Mouse (Mus musculus) lung, adult 2 months (tissue): Measurements from ENCODE around the gene Rufy4. TPM values are rescaled to one million over a fixed set of nuclear protein-coding genes. Genes with fewer than 3 reads are reported as not detected.

Source experiments
- DNase-seq: peaks from one replicate; pipeline ENCODE4 v3.0.0; 2022
- H3K4me1 ChIP-seq: fragments of 200-500 bp; 2 replicates; pipeline ENCODE4 v1.6.1; 2011; ENCODE audit warnings: low read length; ENCODE audit not compliant: control insufficient read depth, insufficient read depth
- H3K4me3 ChIP-seq: fragments of 200-500 bp; replicated peaks from 2 replicates; pipeline ENCODE3; 2011; ENCODE audit warnings: low read depth, mild to moderate bottlenecking, control low read depth, low read length; ENCODE audit errors: extremely low read depth
- CTCF ChIP-seq: fragments of 200-500 bp; IDR thresholded peaks from 2 replicates; pipeline ENCODE4 v1.5.1; 2011; ENCODE audit warnings: mild to moderate bottlenecking, low read length, control low read depth; ENCODE audit not compliant: insufficient read depth
- POLR2A ChIP-seq: fragments of 200-500 bp; IDR thresholded peaks from 2 replicates; pipeline ENCODE4 v1.6.1; 2011; ENCODE audit warnings: low read depth, mild to moderate bottlenecking, control low read depth, low read length, borderline replicate concordance; ENCODE audit errors: extremely low read depth
- WGBS: fragments of 180-500 bp; shearing (Covaris S2); methylation state at CpG from one replicate; pipeline ENCODE4 v1.1.7; 2018; 5-methylcytosine and 5-hydroxymethylcytosine counted together
- polyA plus RNA-seq: library from polyadenylated mRNA; depleted of rRNA; stranded (reverse); fragments of >200 nt; gene quantifications from 2 replicates; pipeline ENCODE4 v1.2.3, GENCODE M21; 2012; rRNA removed

Gene Rufy4
- polyA plus RNA-seq: 1.4 and 1.6 TPM in 2 replicates

DNA sequence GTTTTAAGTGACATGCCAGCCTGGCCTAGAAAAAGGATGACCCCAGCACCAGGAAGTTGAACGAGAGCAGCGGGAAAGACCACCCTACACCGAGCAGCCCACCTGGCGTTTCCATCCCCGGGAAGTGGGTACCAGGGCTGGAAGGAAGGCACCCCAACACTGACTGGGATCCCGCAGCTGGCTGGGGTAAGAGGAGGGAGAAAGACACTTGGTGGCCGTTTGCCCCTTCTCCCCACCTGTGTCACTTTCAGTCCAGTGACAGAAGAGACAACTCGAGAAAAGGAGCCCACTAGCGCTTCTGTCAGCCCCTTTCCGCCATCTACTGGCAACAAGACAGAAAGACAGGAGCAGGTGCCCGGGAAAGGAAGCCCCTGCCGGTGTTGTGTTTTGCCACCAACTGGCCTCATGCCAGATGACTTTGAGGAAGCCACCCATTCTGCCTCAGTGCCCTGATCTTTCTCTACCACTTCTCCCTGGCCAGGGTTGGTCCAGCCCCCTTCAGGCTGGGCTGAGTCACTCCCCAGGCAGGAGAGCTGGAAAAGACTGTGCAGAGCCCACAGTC, at the start of gene Rufy4:
Rufy4 (plus strand) TSS at position 551 of the 562 bp plus-strand sequence.
- TF ChIP-seq CTCF: peak; percentile 72
- TF ChIP-seq POLR2A: no peak
- H3K4me1 ChIP-seq: peaks cover 2% of the 10 kb centered on the region; the same call in 1 of the 2 replicates
- peak within 1 kb of the TSS; percentile 66 for H3K4me3 ChIP-seq
- WGBS: under 1% methylated on average over 12 of the region's 12 CpGs
- peak; percentile 63 for DNase-seq

DNA sequence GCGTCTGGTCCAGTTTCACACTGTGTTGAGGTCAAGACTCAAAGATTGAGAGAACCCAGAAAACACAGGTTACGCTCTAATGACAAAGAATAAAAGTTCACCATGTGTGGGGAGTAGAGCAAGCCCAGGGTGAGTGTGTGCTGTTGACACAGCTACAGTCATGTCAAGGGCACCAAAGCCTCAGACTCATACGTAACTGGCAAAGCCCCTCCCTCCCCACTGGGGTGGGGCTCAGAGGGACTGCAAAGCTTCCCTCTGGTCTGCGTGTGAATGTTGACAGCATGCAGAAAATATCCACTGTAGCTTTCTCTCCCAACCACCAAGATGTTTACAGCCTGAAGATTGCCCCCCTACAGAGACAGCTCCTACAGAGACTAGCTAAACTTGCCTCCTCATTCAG, 49.1 kb upstream of the Rufy4 start:
- 57% methylated on average over 4 of the region's 4 CpGs for WGBS
- TF ChIP-seq CTCF: no peak
- TF ChIP-seq POLR2A: no peak
- peak; percentile 34 for DNase-seq
- Histone ChIP-seq H3K4me3 (no peak overlapping the region), H3K4me1 (peaks cover 17% of the 10 kb centered on the region)

DNA sequence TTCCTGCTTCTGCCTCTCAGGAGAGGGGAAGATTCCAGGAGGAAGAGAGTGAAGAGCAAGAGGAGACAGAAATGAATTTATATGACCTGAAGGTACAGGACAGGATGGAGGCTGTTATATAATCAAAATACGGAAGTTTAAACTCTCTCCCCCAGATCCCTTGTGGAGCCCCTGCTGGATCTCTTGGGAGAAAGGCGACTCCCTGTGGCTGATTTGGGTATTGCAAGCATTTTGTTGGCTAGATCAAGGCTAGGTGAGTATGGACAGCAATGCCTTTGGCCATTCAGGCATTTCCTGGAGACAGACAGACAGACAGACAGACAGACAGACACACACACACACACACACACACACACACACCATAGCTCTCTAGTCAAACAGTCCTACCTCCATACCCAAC, 48.0 kb upstream of the Rufy4 start:
- Histone ChIP-seq H3K4me1 (peaks cover 25% of the 10 kb centered on the region), H3K4me3 (no peak overlapping the region)
- 3% methylated on average over 2 of the region's 2 CpGs for WGBS
- TF ChIP-seq POLR2A (no peak), CTCF (peak; percentile 71)
- peak; percentile 95 for DNase-seq

DNA sequence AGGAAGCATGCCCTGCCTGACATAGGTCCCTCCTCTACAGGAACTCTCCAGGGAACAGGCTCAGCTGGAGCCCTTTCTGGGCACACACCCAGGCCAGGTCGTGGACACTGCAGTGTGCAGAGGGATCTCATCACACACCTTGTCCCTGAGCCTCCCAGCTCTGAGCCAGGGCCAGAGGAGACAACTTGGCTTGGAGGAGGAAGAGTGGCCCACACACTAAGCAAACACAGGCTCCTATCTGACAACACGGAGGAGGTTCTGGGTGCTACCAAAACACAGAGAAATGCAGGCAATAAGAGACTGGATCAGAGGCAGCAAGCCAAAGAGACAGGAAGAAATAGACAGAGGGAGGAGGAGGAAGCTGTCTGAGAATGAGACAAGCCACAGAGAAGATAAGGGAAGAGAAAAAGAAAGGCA, 43.8 kb upstream of the Rufy4 start:
- no peak overlapping the region for H3K4me3 ChIP-seq
- peaks cover 28% of the 10 kb centered on the region for H3K4me1 ChIP-seq
- WGBS: 6% methylated on average over 2 of the region's 2 CpGs
- TF ChIP-seq CTCF: no peak
- TF ChIP-seq POLR2A: no peak
- no peak for DNase-seq

DNA sequence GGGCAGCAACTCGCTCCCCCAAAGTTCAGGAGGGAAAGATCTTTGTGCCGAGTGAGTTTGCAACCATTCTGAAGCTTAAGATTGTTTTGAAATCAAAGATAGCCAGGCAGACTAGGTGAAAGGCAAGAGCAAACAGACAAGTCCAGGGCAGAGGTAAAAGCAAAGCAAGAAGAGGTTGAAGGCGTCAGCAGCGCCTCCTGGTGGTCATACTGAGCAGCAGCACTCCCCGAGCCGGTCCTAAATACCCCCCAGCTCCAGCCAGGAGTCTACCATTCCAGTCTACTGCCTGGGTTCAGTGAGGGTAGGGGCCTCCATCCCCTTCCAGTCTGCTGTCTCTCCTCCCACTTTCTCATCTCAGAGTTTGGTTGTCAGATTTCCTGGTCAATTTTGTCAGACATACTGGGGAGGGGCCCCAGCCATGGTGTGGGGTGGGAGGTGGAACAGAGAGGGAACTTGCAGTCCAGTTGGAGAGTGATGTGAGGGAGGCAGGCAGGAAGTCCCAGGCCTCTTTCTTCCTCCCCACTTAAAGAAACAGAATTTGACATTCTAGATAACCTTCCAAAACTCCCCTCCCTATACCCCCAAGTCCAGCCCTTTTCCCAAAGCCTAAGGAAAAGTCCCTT, 42.4 kb upstream of the Rufy4 start:
- Histone ChIP-seq H3K4me3 (no peak overlapping the region), H3K4me1 (peaks cover 25% of the 10 kb centered on the region)
- WGBS: 16% methylated on average over 6 of the region's 6 CpGs
- TF ChIP-seq CTCF (peak; percentile 90), POLR2A (no peak)
- peak; percentile 57 for DNase-seq

DNA sequence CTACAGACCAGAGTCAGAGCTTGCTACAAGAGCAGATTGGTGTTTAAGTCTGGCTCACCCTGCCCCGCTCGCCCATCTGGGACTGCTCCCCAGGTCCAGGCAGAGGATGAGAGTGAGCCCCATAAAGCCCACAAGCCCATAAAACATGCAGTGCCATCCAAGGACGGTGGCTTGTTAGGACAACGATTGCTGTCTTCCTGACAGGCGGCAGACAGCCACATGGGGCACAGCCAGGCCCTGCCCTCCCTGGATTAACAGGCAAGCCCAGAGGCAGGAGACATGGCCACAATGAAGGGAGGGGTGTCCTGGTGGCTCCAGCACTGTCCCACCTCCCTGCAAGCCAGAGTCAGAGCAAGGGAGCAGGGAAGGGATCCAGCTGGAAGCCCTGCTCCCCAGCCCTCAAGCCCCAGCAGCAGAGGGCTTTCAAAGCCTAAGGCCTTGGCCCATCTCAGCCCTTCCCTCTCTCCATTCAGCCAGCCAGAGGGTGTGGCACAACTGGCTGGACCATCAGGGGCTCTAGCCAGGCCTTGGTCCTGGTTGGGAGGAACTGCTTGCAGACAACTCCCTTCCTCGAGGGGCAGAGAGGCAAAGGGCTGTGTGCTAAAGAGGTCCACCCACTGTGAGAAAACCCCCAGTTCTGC, 41.2 kb upstream of the Rufy4 start:
- no peak overlapping the region for H3K4me3 ChIP-seq
- peaks cover 25% of the 10 kb centered on the region for H3K4me1 ChIP-seq
- 52% methylated on average over 6 of the region's 6 CpGs for WGBS
- TF ChIP-seq CTCF (no peak), POLR2A (0 out of 2 replicates have a peak, but pooled peaks have one; percentile 10)
- peak; percentile 29 for DNase-seq

DNA sequence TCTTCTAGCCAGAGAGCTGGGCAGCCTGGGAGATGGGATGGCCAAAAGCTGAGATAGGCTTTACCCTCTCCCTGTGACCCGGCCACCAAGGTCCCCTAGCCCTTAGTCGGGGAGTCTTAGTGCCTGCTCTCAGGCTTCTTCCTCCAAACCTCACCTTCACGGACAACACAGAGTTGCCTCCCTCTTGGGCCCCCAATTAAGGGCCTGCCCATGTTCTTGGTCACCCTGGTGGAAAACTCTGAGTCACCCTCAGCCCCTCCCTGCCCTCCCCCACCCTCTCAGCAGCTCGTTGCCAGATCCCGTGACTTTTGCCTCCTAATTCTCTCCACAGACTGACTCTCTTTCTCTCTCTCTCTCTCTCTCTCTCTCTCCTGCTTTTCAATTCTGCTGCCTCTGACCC, 40.6 kb upstream of the Rufy4 start:
- DNase-seq: peak; percentile 27
- Histone ChIP-seq H3K4me1 (peaks cover 25% of the 10 kb centered on the region), H3K4me3 (no peak overlapping the region)
- WGBS: 49% methylated on average over 5 of the region's 5 CpGs
- TF ChIP-seq CTCF (no peak), POLR2A (no peak)

DNA sequence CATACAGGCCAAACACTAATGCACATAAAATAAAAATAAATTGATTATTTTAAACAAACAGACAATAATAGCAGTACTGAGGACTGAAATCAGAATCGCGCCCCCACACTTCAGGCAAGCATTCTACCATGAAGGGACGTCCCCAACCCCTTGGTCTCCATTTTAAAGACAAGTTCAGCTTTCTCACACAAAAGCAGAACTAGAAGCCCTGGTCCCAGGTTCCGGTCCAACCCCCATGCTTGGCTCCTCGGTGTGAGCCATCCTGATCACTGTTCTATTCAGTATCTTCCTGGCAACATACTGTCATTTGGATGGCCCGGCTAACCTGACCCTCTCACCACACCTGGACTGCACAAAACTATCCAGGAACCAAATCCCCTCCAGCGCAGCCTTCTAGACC, 39.8 kb upstream of the Rufy4 start:
- H3K4me3 ChIP-seq: no peak overlapping the region
- DNase-seq: no peak
- TF ChIP-seq CTCF (no peak), POLR2A (no peak)
- 87% methylated on average over 7 of the region's 7 CpGs for WGBS
- peaks cover 25% of the 10 kb centered on the region for H3K4me1 ChIP-seq

DNA sequence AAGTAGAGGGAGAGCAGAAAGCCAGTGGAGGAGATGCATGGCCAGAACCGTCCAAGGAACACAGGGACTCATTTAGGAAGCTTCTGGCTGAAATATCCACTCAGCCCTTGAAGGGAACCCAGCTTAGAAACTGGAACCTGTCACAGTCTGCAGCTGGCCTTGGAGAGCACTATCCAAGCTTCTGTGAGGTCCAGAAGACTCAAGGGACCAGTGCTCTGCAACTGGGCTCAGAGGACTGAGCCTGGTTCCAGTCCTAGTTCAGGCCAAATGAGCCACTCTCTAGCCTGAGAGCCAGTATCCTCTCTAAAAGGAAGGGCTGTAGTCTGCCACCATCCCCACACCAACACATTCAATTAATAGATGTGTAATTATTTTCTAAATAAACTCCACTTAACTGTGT, 36.8 kb upstream of the Rufy4 start:
- TF ChIP-seq POLR2A (no peak), CTCF (no peak)
- no peak for DNase-seq
- H3K4me3 ChIP-seq: no peak overlapping the region
- H3K4me1 ChIP-seq: peaks cover 21% of the 10 kb centered on the region
- 77% methylated on average over 1 of the region's 1 CpGs for WGBS
